Mouse (Mus musculus) hindbrain, postnatal 0 days (tissue): Measurements from ENCODE around the gene Slit3. TPM values are rescaled to one million over a fixed set of nuclear protein-coding genes. Genes with fewer than 3 reads are reported as not detected.

Source experiments
- ATAC-seq: fragments of 200-750 bp; cut with Nextera tagmentation; 2 replicates; pipeline ENCODE4 v1.8.0; 2017; ENCODE audit warnings: mild to moderate bottlenecking, moderate TSS enrichment, moderate library complexity
- DNase-seq: peaks from one replicate; pipeline ENCODE4 v3.0.0-alpha.2; 2015; ENCODE audit warnings: low spot score
- H3K27ac ChIP-seq: fragments of 300-500 bp; sonication (generic); 2 replicates; pipeline ENCODE4 v1.5.1; 2014; ENCODE audit warnings: mild to moderate bottlenecking
- H3K27me3 ChIP-seq: fragments of 300-500 bp; sonication (generic); 2 replicates; pipeline ENCODE4 v1.6.1; 2014; ENCODE audit warnings: low read length, mixed read lengths; ENCODE audit not compliant: insufficient read depth
- H3K36me3 ChIP-seq: fragments of 300-500 bp; sonication (generic); 2 replicates; pipeline ENCODE4 v1.6.1; 2014; ENCODE audit warnings: low read length, mixed read lengths; ENCODE audit not compliant: insufficient read depth
- H3K4me1 ChIP-seq: fragments of 300-500 bp; sonication (generic); 2 replicates; pipeline ENCODE4 v1.6.1; 2014; ENCODE audit warnings: antibody characterized with exemption, low read length, mixed read lengths; ENCODE audit not compliant: insufficient read depth
- H3K4me2 ChIP-seq: fragments of 300-500 bp; sonication (generic); 2 replicates; pipeline ENCODE4 v1.6.1; 2014; ENCODE audit warnings: low read depth, mild to moderate bottlenecking, low read length, moderate library complexity, mixed read lengths
- H3K4me3 ChIP-seq: fragments of 300-500 bp; sonication (generic); 2 replicates; pipeline ENCODE4 v1.5.1; 2014; ENCODE audit warnings: low read length
- H3K9ac ChIP-seq: fragments of 300-500 bp; sonication (generic); replicated peaks from 2 replicates; pipeline ENCODE4 v1.6.1; 2014; ENCODE audit warnings: mild to moderate bottlenecking, low read length, moderate library complexity, mixed read lengths
- H3K9me3 ChIP-seq: fragments of 300-500 bp; sonication (generic); 2 replicates; pipeline ENCODE4 v1.6.1; 2016; ENCODE audit warnings: low read length, mixed read lengths
- CTCF ChIP-seq: IDR thresholded peaks from 2 replicates; pipeline ENCODE4 v1.5.1; 2016; ENCODE audit warnings: antibody characterized with exemption, control low read depth, low read depth
- WGBS: fragments of 180-500 bp; shearing (Covaris S2); extraction: QIAGEN DNeasy Blood & Tissue Kit; methylation state at CpG from one replicate; pipeline ENCODE4 v1.1.7; 2014; 5-methylcytosine and 5-hydroxymethylcytosine counted together
- polyA plus RNA-seq: library from polyadenylated mRNA; unstranded; fragments of >200 nt; fragmentation: Nextera tagmentation; extraction: Ambion mirVana; gene quantifications from 2 replicates; pipeline ENCODE4 v1.2.1, GENCODE M21; 2015
- total RNA-seq: library from RNA; depleted of rRNA; stranded (reverse); fragments of >200 nt; gene quantifications from 2 replicates; pipeline ENCODE4 v1.2.3, GENCODE M21; 2014

The Slit3 gene
- total and polyA plus RNA-seq, 2 experiments from 2014 or later = 4.9 to 13.4 TPM

DNA sequence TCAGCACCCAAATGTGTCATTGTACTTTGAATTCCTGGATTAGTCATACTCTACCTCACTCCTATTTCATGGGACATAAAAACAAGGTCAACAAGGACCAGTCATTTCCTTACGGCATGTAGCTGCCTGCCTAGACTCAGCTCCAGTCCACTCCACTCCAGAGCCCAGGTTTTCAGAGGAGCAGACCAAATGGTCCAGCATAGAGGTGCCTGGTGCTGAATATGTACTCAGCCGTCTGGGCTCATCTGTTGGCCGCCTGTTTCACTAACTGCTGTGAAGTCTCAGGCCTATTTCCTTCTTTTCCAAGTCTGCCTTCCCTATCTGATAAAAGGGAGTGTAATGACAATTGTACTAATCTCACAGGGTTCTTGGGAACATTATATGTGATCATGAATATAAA, 547.1 kb downstream of the Slit3 start:
- H3K27me3 ChIP-seq = no peaks in the 10 kb centered on the region
- peak; percentile 79 for DNase-seq
- no peak overlapping the region for H3K9ac ChIP-seq
- no peak for TF ChIP-seq CTCF
- peak; percentile 48; the same call in 1 of the 2 replicates for ATAC-seq
- 38% methylated on average over 3 of the region's 3 CpGs for WGBS
- H3K27ac ChIP-seq = peak overlapping the region; percentile 32; the same call in 1 of the 2 replicates
- H3K4me1 ChIP-seq = peaks cover 11% of the 10 kb centered on the region; the same call in 1 of the 2 replicates
- H3K4me3 ChIP-seq = no peak overlapping the region
- H3K9me3 ChIP-seq = no peaks in the 10 kb centered on the region
- H3K4me2 ChIP-seq = no peak overlapping the region
- H3K36me3 ChIP-seq = no peaks in the 10 kb centered on the region

- Histone ChIP-seq H3K4me1 (peaks cover 11% of the 10 kb centered on the region; the same call in 1 of the 2 replicates), H3K27me3 (no peaks in the 10 kb centered on the region), H3K36me3 (no peaks in the 10 kb centered on the region), H3K9me3 (no peaks in the 10 kb centered on the region), H3K9ac (no peak overlapping the region), H3K4me3 (no peak overlapping the region), H3K27ac (peak overlapping the region; percentile 32; the same call in 1 of the 2 replicates), H3K4me2 (no peak overlapping the region)
- no peak for TF ChIP-seq CTCF
- DNase-seq = peak; percentile 74
- peak; percentile 67 for ATAC-seq
- WGBS = 44% methylated on average over 1 of the region's 1 CpGs
These were observed 547.7 kb downstream of the Slit3 start for GRCm38 (mm10) chr11:35668750-35669149.

GRCm38 (mm10) chr11:35669536-35669935, 548.5 kb downstream of the Slit3 start:
- DNase-seq = no peak
- Histone ChIP-seq H3K9ac (no peak overlapping the region), H3K9me3 (no peaks in the 10 kb centered on the region), H3K27ac (no peak overlapping the region), H3K4me3 (no peak overlapping the region), H3K4me1 (peaks cover 11% of the 10 kb centered on the region; the same call in 1 of the 2 replicates), H3K4me2 (no peak overlapping the region), H3K27me3 (no peaks in the 10 kb centered on the region), H3K36me3 (no peaks in the 10 kb centered on the region)
- no peak for ATAC-seq
- no peak for TF ChIP-seq CTCF
- WGBS = 72% methylated on average over 5 of the region's 5 CpGs

DNA sequence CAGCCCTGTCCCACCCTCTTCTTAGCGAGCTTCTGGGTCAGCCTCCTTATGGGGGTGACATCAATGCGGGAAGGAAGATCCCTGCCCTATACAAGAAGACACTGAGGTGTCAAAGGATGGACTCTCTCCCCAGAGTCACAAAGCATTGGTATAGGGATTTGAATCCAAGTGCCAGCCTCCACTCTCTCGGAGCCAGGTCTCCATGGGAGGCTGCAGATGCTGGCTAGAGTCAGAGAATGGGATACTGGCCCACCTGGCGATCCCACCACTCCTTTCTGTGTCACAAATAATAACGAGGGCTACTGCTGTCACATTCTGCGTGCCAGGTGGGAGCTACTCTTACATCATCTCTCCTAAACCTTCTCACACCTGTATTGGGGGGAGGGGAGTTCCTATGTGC, 549.2 kb downstream of the Slit3 start:
- H3K36me3 ChIP-seq = no peaks in the 10 kb centered on the region
- H3K4me1 ChIP-seq = peaks cover 11% of the 10 kb centered on the region; the same call in 1 of the 2 replicates
- no peak overlapping the region for H3K9ac ChIP-seq
- no peak for TF ChIP-seq CTCF
- H3K4me2 ChIP-seq = no peak overlapping the region
- H3K27me3 ChIP-seq = no peaks in the 10 kb centered on the region
- 55% methylated on average over 6 of the region's 6 CpGs for WGBS
- H3K9me3 ChIP-seq = no peaks in the 10 kb centered on the region
- DNase-seq = no peak
- H3K27ac ChIP-seq = no peak overlapping the region
- no peak for ATAC-seq
- no peak overlapping the region for H3K4me3 ChIP-seq

- Histone ChIP-seq H3K4me1 (peaks cover 11% of the 10 kb centered on the region; the same call in 1 of the 2 replicates), H3K9ac (no peak overlapping the region), H3K27ac (no peak overlapping the region), H3K4me3 (no peak overlapping the region), H3K4me2 (no peak overlapping the region), H3K27me3 (no peaks in the 10 kb centered on the region), H3K36me3 (no peaks in the 10 kb centered on the region), H3K9me3 (no peaks in the 10 kb centered on the region)
- TF ChIP-seq CTCF = no peak
- 0 out of 2 replicates have a peak, but pooled peaks have one; percentile 6 for ATAC-seq
- no peak for DNase-seq
- WGBS = 54% methylated on average over 3 of the region's 3 CpGs
These were observed 549.7 kb downstream of the Slit3 start for GRCm38 (mm10) chr11:35670746-35671145.

- DNase-seq (peak; percentile 80), ATAC-seq (peak; percentile 78)
- Histone ChIP-seq H3K27ac (no peak overlapping the region), H3K4me2 (no peak overlapping the region), H3K4me3 (no peak overlapping the region), H3K4me1 (peaks cover 11% of the 10 kb centered on the region; the same call in 1 of the 2 replicates), H3K9ac (no peak overlapping the region), H3K9me3 (no peaks in the 10 kb centered on the region), H3K27me3 (no peaks in the 10 kb centered on the region), H3K36me3 (no peaks in the 10 kb centered on the region)
- WGBS = 41% methylated on average over 7 of the region's 7 CpGs
- TF ChIP-seq CTCF = no peak
These were observed 552.0 kb downstream of the Slit3 start for GRCm38 (mm10) chr11:35673050-35673449.

DNA sequence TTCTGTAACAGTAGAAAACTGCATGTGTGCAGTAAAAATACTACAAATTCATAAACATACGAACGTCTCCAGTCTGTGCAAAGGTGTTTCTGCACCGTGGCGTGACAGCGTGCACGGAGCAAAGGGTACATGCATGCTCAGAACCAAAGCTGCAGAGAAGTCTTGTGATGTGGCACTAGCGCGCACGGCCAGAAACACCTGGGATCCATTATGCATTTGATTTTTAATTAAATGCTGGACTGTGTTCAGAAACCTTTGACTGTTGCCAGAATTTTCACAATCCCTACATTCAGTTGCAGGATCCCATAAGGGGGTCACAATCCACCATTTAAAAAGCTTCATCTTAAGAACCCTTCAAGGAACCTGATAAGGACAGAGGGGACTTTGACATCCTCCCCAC, 553.2 kb downstream of the Slit3 start:
- H3K4me3 ChIP-seq = no peak overlapping the region
- DNase-seq = no peak
- H3K27ac ChIP-seq = no peak overlapping the region
- H3K36me3 ChIP-seq = no peaks in the 10 kb centered on the region
- no peaks in the 10 kb centered on the region for H3K27me3 ChIP-seq
- H3K4me1 ChIP-seq = 0 out of 2 replicates have a peak, but pooled peaks cover 5% of the 10 kb centered on the region
- no peak for TF ChIP-seq CTCF
- H3K4me2 ChIP-seq = no peak overlapping the region
- no peak for ATAC-seq
- WGBS = 82% methylated on average over 9 of the region's 9 CpGs
- H3K9me3 ChIP-seq = no peaks in the 10 kb centered on the region
- H3K9ac ChIP-seq = no peak overlapping the region
